Mouse (Mus musculus) CH12.LX (cell line): ENCODE data around the gene Gabrr2. TPM values are rescaled to one million over a fixed set of nuclear protein-coding genes. Genes with fewer than 3 reads are reported as not detected.

Experiments used
- DNase-seq: peaks from one replicate; pipeline ENCODE4 v3.0.0-alpha.2; 2013; ENCODE audit errors: extremely low read depth
- H3K27ac ChIP-seq: 2 replicates; pipeline ENCODE4 v1.5.1; 2012; ENCODE audit warnings: low read depth, mild to moderate bottlenecking, control low read depth, moderate library complexity; ENCODE audit not compliant: insufficient read depth
- H3K27me3 ChIP-seq: replicated peaks from 2 replicates; pipeline ENCODE3; 2012; ENCODE audit warnings: inconsistent platforms
- H3K36me3 ChIP-seq, 2 experiments: replicated peaks in 1 of 2; 2 replicates each; pipeline versions ENCODE3 to v1.6.1; 2012; ENCODE audit warnings: inconsistent platforms in 1 of 2, low read length in 1 of 2, mild to moderate bottlenecking in 1 of 2, mixed read lengths in 1 of 2, moderate library complexity in 1 of 2; ENCODE audit not compliant: control insufficient read depth in 1 of 2, insufficient read depth in 1 of 2
- H3K4me1 ChIP-seq, 2 experiments: 2 replicates each; pipeline ENCODE4 v1.6.1; 2012; ENCODE audit warnings: inconsistent platforms in 1 of 2, moderate library complexity in 1 of 2; ENCODE audit not compliant: insufficient read depth in 2 of 2, control insufficient read depth in 1 of 2
- H3K4me2 ChIP-seq: 2 replicates; pipeline ENCODE4 v1.6.1; 2012; ENCODE audit warnings: low read depth, mild to moderate bottlenecking, control low read depth; ENCODE audit not compliant: poor library complexity, insufficient read depth, severe bottlenecking
- H3K4me3 ChIP-seq, 3 experiments: fragments of 150-350 bp in 1 of 3; sonication (generic) in 1 of 3; replicated peaks in 1 of 3; 2 replicates each; pipeline versions ENCODE3 to v1.5.1; 2011 to 2012; ENCODE audit warnings: low read depth in 2 of 3, low read length in 2 of 3, mild to moderate bottlenecking in 2 of 3, moderate library complexity in 2 of 3, control low read depth in 1 of 3, improper control_type of control experiment in 1 of 3, inconsistent platforms in 1 of 3, mixed read lengths in 1 of 3; ENCODE audit not compliant: poor library complexity in 1 of 3
- H3K79me2 ChIP-seq: replicated peaks from 2 replicates; pipeline ENCODE4 v1.6.1; 2012; ENCODE audit warnings: mild to moderate bottlenecking, moderate library complexity; ENCODE audit not compliant: control insufficient read depth, poor library complexity, insufficient read depth, severe bottlenecking; ENCODE audit errors: extremely low read depth
- H3K9ac ChIP-seq: 2 replicates; pipeline ENCODE4 v1.6.1; 2012; ENCODE audit warnings: low read depth, mild to moderate bottlenecking, control low read depth, moderate library complexity; ENCODE audit not compliant: insufficient read depth
- H3K9me3 ChIP-seq: replicated peaks from 2 replicates; pipeline ENCODE3; 2012; ENCODE audit warnings: low read length, inconsistent platforms, mixed read lengths
- BHLHE40 ChIP-seq: IDR thresholded peaks from 2 replicates; pipeline ENCODE4 v1.6.1; 2011; ENCODE audit warnings: mild to moderate bottlenecking, low read depth, low read length, improper control_type of control experiment
- CHD1 ChIP-seq: IDR thresholded peaks from 2 replicates; pipeline ENCODE4 v1.6.1; 2012; ENCODE audit warnings: low read depth, low read length, improper control_type of control experiment, inconsistent platforms
- CTCF ChIP-seq, 2 experiments: IDR thresholded peaks in 1 of 2; conservative IDR thresholded peaks in 1 of 2; 2 replicates each; pipeline ENCODE4 v1.5.1; 2011 to 2012; ENCODE audit warnings: low read depth in 2 of 2, low read length in 2 of 2, improper control_type of control experiment in 1 of 2, inconsistent platforms in 1 of 2, mild to moderate bottlenecking in 1 of 2, moderate library complexity in 1 of 2
- ELF1 ChIP-seq: IDR thresholded peaks from 2 replicates; pipeline ENCODE4 v1.6.1; 2014; ENCODE audit warnings: low read depth, mild to moderate bottlenecking, inconsistent platforms, low read length, improper control_type of control experiment
- EP300 ChIP-seq: IDR thresholded peaks from 2 replicates; pipeline ENCODE4 v1.6.1; 2011; ENCODE audit warnings: low read length, improper control_type of control experiment
- ETS1 ChIP-seq: conservative IDR thresholded peaks from 2 replicates; pipeline ENCODE4 v1.6.1; 2012; ENCODE audit warnings: low read depth, mild to moderate bottlenecking, inconsistent platforms, low read length, improper control_type of control experiment, moderate library complexity
- IRF4 ChIP-seq: IDR thresholded peaks from 2 replicates; pipeline ENCODE4 v1.6.1; 2014; ENCODE audit warnings: low read depth, mild to moderate bottlenecking, inconsistent platforms, low read length, improper control_type of control experiment
- KAT2A ChIP-seq: IDR thresholded peaks from 2 replicates; pipeline ENCODE4 v1.6.1; 2012; ENCODE audit warnings: low read length, improper control_type of control experiment, inconsistent platforms; ENCODE audit not compliant: insufficient replicate concordance
- MAFK ChIP-seq: IDR thresholded peaks from 2 replicates; pipeline ENCODE4 v1.6.1; 2011; ENCODE audit warnings: low read length, improper control_type of control experiment; ENCODE audit not compliant: insufficient replicate concordance
- MEF2A ChIP-seq: IDR thresholded peaks from 2 replicates; pipeline ENCODE4 v1.6.1; 2014; ENCODE audit warnings: low read depth, mild to moderate bottlenecking, inconsistent platforms, low read length, improper control_type of control experiment, borderline replicate concordance
- NELFE ChIP-seq: IDR thresholded peaks from 2 replicates; pipeline ENCODE4 v1.6.1; 2011; ENCODE audit warnings: low read depth, low read length, improper control_type of control experiment
- NRF1 ChIP-seq: IDR thresholded peaks from 2 replicates; pipeline ENCODE4 v1.6.1; 2014; ENCODE audit warnings: low read depth, mild to moderate bottlenecking, inconsistent platforms, low read length, improper control_type of control experiment, moderate library complexity
- POLR2A ChIP-seq: IDR thresholded peaks from 2 replicates; pipeline ENCODE4 v1.6.1; 2011; ENCODE audit warnings: low read depth, mild to moderate bottlenecking, improper control_type of control experiment, low read length
- RAD21 ChIP-seq: IDR thresholded peaks from 2 replicates; pipeline ENCODE4 v1.6.1; 2011; ENCODE audit warnings: low read depth, mild to moderate bottlenecking, low read length, improper control_type of control experiment, moderate library complexity
- RCOR1 ChIP-seq: conservative IDR thresholded peaks from 2 replicates; pipeline ENCODE4 v1.6.1; 2012; ENCODE audit warnings: low read depth, mild to moderate bottlenecking, inconsistent platforms, low read length, improper control_type of control experiment
- SIN3A ChIP-seq: IDR thresholded peaks from 2 replicates; pipeline ENCODE4 v1.6.1; 2012; ENCODE audit warnings: low read length, improper control_type of control experiment, inconsistent platforms
- TCF12 ChIP-seq: IDR thresholded peaks from 2 replicates; pipeline ENCODE4 v1.6.1; 2014; ENCODE audit warnings: low read depth, mild to moderate bottlenecking, inconsistent platforms, low read length, improper control_type of control experiment
- UBTF ChIP-seq: IDR thresholded peaks from 2 replicates; pipeline ENCODE4 v1.6.1; 2012; ENCODE audit warnings: low read depth, mild to moderate bottlenecking, inconsistent platforms, low read length, improper control_type of control experiment, moderate library complexity
- USF1 ChIP-seq: IDR thresholded peaks from 2 replicates; pipeline ENCODE4 v1.6.1; 2014; ENCODE audit warnings: low read depth, mild to moderate bottlenecking, inconsistent platforms, low read length, improper control_type of control experiment
- USF2 ChIP-seq: conservative IDR thresholded peaks from 2 replicates; pipeline ENCODE4 v1.6.1; 2011; ENCODE audit warnings: low read depth, low read length, improper control_type of control experiment
- ZKSCAN1 ChIP-seq: IDR thresholded peaks from 2 replicates; pipeline ENCODE4 v1.6.1; 2012; ENCODE audit warnings: low read depth, inconsistent platforms, low read length, improper control_type of control experiment, borderline replicate concordance
- dilution Hi-C: fragments of 300-500 bp; cut with MboI; formaldehyde crosslinking; loops from 2 replicates; pipeline ENCODE4 v1.14.3; 2020; ENCODE audit warnings: low sequenced_read_pairs; ENCODE audit not compliant: extremely low pct_unique_long_range_greater_than_20kb, extremely low pct_ligation_motif_present
- in situ Hi-C: fragments of 300-500 bp; cut with MboI; formaldehyde crosslinking; loops from 3 replicates; pipeline ENCODE4 v1.14.3; 2019; ENCODE audit warnings: low sequenced_read_pairs, low pct_ligation_motif_present, low pct_unique_long_range_greater_than_20kb, mixed read lengths
- polyA plus RNA-seq: library from polyadenylated mRNA; unstranded; fragments of >175 nt; gene quantifications from 2 replicates; pipeline ENCODE4 v1.2.1, GENCODE M21; 2012; ENCODE audit warnings: low read depth; ENCODE audit not compliant: insufficient read length
- total RNA-seq, 2 experiments: library from RNA; depleted of rRNA; stranded (reverse); fragments of 300-350 nt in 1 of 2; fragments of >200 nt in 1 of 2; gene quantifications; 2 replicates each; pipeline ENCODE4 v1.2.3; 2012 to 2014

The Gabrr2 gene
- total and polyA plus RNA-seq, 3 experiments, result 0.42 to 0.59 TPM; not detected in 1

GRCm38 (mm10) chr4:33052055-33052454 is 10.7 kb upstream of the Gabrr2 start:
- no peaks in the 10 kb centered on the region for H3K27me3 ChIP-seq
- in situ Hi-C loops, result no loop called here
- DNase-seq, result no peak
- dilution Hi-C loops, result no loop called here
- H3K4me1 ChIP-seq, result peaks cover 12 to 46% of the 10 kb centered on the region in 2 experiments
- H3K9ac ChIP-seq, result no peak overlapping the region
- H3K79me2 ChIP-seq, result no peaks in the 10 kb centered on the region
- H3K36me3 ChIP-seq, result peaks cover 31 to 58% of the 10 kb centered on the region in 2 experiments
- no peak overlapping the region for H3K4me2 ChIP-seq
- H3K9me3 ChIP-seq, result no peaks in the 10 kb centered on the region
- no peak overlapping the region for H3K4me3 ChIP-seq
- TF ChIP-seq KAT2A, result no peak
- TF ChIP-seq SIN3A, result no peak
- TF ChIP-seq CHD1, result no peak
- TF ChIP-seq MAFK, result no peak
- H3K27ac ChIP-seq, result no peak overlapping the region

DNA sequence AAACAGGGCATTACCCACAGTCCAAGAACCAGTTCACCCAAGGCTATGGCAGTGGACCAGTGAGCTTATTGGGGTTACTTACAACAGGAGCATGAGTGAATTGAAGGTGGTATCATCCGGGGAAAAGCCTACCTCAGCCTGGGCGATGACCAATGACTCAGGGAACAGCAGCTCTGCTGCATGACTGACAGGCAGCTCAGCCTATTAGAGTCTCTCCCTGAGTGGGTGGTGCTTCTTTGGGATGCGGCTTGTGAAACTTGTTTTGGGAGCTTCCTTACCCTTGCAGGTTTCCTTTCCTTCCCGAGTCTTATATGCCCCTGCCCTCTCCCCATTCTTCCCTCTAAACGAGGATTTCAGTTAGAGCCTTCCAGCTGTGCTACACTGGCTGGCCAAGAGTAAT is 10.1 kb upstream of the Gabrr2 start:
- no peak overlapping the region for H3K27ac ChIP-seq
- dilution Hi-C loops (no loop called here), in situ Hi-C loops (no loop called here)
- no peaks in the 10 kb centered on the region for H3K9me3 ChIP-seq
- H3K27me3 ChIP-seq, result no peaks in the 10 kb centered on the region
- H3K4me1 ChIP-seq, result peaks cover 12 to 46% of the 10 kb centered on the region in 2 experiments
- no peak overlapping the region for H3K9ac ChIP-seq
- H3K79me2 ChIP-seq, result no peaks in the 10 kb centered on the region
- H3K4me2 ChIP-seq, result no peak overlapping the region
- TF ChIP-seq NRF1 (no peak), POLR2A (0 out of 2 replicates have a peak, but pooled peaks have one; percentile 16)
- no peak overlapping the region for H3K4me3 ChIP-seq
- DNase-seq, result peak; percentile 22
- H3K36me3 ChIP-seq, result peaks cover 31 to 54% of the 10 kb centered on the region in 2 experiments

- no peak overlapping the region for H3K27ac ChIP-seq
- H3K4me3 ChIP-seq, result no peak overlapping the region
- H3K27me3 ChIP-seq, result no peaks in the 10 kb centered on the region
- no peak for TF ChIP-seq ZKSCAN1
- TF ChIP-seq UBTF, result no peak
- TF ChIP-seq RCOR1, result no peak
- peak; percentile 69 for TF ChIP-seq EP300
- peak; percentile 59; the same call in 1 of the 2 replicates for TF ChIP-seq IRF4
- TF ChIP-seq RAD21, result no peak
- no peak for TF ChIP-seq ELF1
- no peak for TF ChIP-seq TCF12
- no peak for TF ChIP-seq USF1
- no peak for TF ChIP-seq MAFK
- TF ChIP-seq CTCF (conservative IDR thresholded peaks at IDR 0.05 in 1 of 2, IDR thresholded peaks at IDR 0.05 in 1 of 2; ENCODE audit: low read depth in 2 of 2, low read length in 2 of 2), result no peak
- TF ChIP-seq ETS1, result no peak
- TF ChIP-seq USF2, result no peak
- no peak for TF ChIP-seq POLR2A
- no peak for TF ChIP-seq BHLHE40
- TF ChIP-seq NELFE, result no peak
- no peak; the same call in 1 of the 2 replicates for TF ChIP-seq MEF2A
- no peaks in the 10 kb centered on the region for H3K9me3 ChIP-seq
- H3K9ac ChIP-seq, result no peak overlapping the region
- DNase-seq, result peak; percentile 26
- H3K36me3 ChIP-seq, result peaks cover 19 to 36% of the 10 kb centered on the region in 2 experiments
- H3K4me2 ChIP-seq, result no peak overlapping the region
- in situ Hi-C loops, result no loop called here
- H3K4me1 ChIP-seq, result peaks cover 12 to 49% of the 10 kb centered on the region in 2 experiments
- H3K79me2 ChIP-seq, result no peaks in the 10 kb centered on the region
- dilution Hi-C loops, result no loop called here
Observed at GRCm38 (mm10) chr4:33054426-33054825, 8.4 kb upstream of the Gabrr2 start.
